Mouse (Mus musculus) mouse embryonic stem cell (cell line): ENCODE measurements at regions not wholly inside any gene's neighbourhood (a gene's known extent, or its start where the extent isn't known, plus 50 kb on each side); places are given as distances from the start of the nearest gene placed in this dataset.

Source experiments
- in situ Hi-C, 2 experiments: fragments of 300-500 bp; cut with MboI; formaldehyde crosslinking; loops; 1 replicate in 1 of 2; 3 replicates in 1 of 2; pipeline ENCODE4 v1.14.3; 2019 to 2020; ENCODE audit warnings: low sequenced_read_pairs in 2 of 2, low pct_unique_long_range_greater_than_20kb in 1 of 2, mixed read lengths in 1 of 2; ENCODE audit not compliant: unreplicated experiment in 1 of 2

- in situ Hi-C loops, result no loop called here
Measured at GRCm38 (mm10) chr4:34437316-34437715, 113.4 kb upstream of the Akirin2 start.

GRCm38 (mm10) chr4:34449582-34449981 is 101.2 kb upstream of the Akirin2 start:
- in situ Hi-C loops, result no loop called here

DNA sequence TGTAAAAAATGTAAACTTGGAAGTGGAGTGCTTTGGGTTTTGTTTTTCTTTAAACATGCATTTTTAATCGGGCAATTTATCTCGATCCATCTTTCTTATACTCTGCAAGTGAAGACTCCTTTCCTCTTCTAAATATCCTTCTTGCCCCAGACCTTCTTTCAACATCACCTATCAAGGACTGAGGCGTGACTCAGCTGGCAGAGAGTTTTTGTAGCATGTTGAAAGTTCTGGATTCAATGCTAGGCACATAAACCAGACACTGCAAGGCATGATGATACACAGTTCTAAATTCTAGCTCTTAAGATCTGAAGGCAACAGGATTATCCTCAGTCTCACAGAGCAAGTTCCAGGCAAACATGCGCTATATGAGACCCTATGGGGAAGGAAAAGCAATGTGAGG is 88.1 kb upstream of the Akirin2 start:
- in situ Hi-C loops, result no loop called here

DNA sequence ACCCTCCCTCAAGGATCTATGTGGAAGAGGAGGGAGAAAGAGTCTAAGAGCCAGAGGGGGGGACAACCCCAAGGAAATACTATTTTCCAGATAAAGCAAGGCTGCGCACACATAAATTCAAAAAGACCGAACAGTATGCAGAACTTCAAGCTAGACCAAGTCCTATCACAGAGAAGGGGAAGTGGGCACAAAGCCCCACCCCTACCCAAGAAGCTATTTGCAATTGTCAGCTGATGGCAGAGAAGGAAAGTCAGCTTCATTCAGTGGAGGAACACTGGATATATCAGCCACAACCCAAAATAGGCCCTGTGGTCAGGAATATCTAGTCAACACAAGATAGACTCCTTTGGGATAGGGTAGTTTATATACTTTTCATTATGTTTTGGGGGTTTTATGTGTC is 84.9 kb upstream of the Akirin2 start:
- in situ Hi-C loops, result no loop called here

GRCm38 (mm10) chr4:34466309-34466708 is 84.4 kb upstream of the Akirin2 start:
- in situ Hi-C loops, result no loop called here

DNA sequence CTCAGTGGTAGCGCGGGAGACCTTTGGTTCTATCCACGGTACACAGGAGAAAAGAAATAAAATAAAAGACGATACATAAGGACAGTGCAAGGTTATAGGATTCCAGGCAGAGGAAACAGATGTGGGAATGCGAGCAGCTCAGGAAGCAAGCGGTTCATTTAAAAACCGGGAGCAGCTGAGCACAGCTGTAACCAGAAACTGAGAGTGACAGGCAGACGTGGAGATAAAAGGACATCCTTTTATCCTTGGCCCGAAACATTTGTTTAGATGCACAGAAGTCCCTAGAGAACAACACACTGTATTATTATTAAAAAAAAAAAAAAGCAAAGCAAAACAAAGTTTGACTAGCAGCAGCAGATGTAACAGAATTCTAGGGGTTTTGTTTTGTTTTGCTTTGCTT is 82.6 kb upstream of the Akirin2 start:
- in situ Hi-C loops, result no loop called here

GRCm38 (mm10) chr4:34475792-34476448 is 74.8 kb upstream of the Akirin2 start:
- in situ Hi-C loops, result no loop called here

DNA sequence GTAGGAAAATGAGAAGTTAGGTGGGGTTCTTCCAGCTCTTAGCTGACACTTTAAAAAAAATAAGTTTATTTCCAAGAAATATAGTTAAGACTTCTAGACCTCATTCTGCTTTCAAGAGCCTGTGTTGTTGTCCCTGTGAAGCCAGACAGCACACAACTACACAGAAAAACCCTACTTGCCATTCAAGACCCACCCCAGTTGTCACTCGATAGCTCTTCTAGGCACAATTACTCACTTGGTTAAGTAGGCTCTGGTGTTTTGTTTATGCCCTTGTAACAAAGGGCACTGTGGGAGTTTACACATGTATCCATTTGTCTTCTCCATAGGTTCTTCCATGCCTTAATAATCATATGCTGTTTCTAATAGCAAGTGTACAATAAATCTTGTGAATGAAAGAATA is 66.5 kb upstream of the Akirin2 start:
- in situ Hi-C loops, result no loop called here

- in situ Hi-C loops, result no loop called here
Measured at GRCm38 (mm10) chr4:34485574-34485973, 65.2 kb upstream of the Akirin2 start.

DNA sequence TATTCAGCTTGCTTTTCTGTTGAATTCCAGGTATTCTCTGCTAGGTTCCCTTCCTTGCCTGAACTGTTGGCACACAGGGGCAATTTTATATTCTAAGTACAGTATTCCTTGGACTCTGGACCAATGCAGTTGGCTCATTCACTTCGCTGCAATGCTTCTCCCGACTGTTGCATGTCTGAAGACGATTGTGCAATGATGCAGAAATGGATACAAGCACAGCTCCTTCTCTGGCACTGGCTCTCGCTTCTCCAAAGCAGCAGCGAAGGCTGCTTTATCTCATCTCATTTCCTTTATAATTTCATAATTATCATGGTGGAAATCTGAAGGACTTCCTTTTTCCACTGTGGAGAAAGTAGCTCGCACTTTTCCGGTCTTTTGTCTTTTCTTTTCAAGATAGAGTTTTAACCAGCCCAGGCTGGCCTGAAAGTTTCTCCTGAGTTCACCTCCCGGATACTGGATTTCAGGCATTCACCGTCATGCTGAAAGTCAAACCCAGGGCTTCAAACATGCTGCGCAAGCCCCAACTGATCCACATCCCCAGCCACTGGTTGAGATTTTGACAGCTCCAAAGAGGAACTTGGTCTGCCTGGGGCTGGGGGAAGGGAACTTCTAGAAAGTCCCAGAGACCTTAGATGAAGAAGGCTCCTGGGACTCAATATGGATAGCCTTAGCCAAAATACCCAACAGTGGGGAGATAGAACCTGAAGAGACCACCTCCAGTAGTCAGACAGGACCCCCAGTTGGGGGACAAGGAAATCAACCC is 55.6 kb upstream of the Akirin2 start:
- in situ Hi-C loops, result loop anchor here in 1 of 2 experiments (5.0 kb wide), 1 partner anchor 37 kb away; no protein-coding TSS in a partner anchor

- in situ Hi-C loops, result loop anchor here in 1 of 2 experiments (5.0 kb wide), 1 partner anchor 34 kb away; no protein-coding TSS in a partner anchor
Measured at GRCm38 (mm10) chr4:34498325-34498724, 52.4 kb upstream of the Akirin2 start.

- in situ Hi-C loops, result loop anchor here in 1 of 2 experiments (5.0 kb wide), 1 partner anchor 34 kb away; no protein-coding TSS in a partner anchor
Measured at GRCm38 (mm10) chr4:34498781-34499180, 52.0 kb upstream of the Akirin2 start.

- in situ Hi-C loops, result loop anchor here in 1 of 2 experiments (5.0 kb wide), 1 partner anchor 33 kb away; no protein-coding TSS in a partner anchor
Measured at GRCm38 (mm10) chr4:34499731-34500130, 51.0 kb upstream of the Akirin2 start.
